Mouse (Mus musculus) intestine, embryonic 16.5 days (tissue): ENCODE measurements at regions not wholly inside any gene's neighbourhood (a gene's known extent, or its start where the extent isn't known, plus 50 kb on each side); places are given as distances from the start of the nearest gene placed in this dataset.

Source experiments
- ATAC-seq: fragments of 200-750 bp; cut with Nextera tagmentation; 2 replicates; pipeline ENCODE4 v1.8.0; 2017; ENCODE audit warnings: moderate TSS enrichment, moderate library complexity
- H3K27ac ChIP-seq: fragments of 300-500 bp; sonication (generic); 2 replicates; pipeline ENCODE4 v1.5.1; 2014; ENCODE audit warnings: mild to moderate bottlenecking, low read length
- H3K27me3 ChIP-seq: fragments of 300-500 bp; sonication (generic); replicated peaks from 2 replicates; pipeline ENCODE4 v1.6.1; 2014; ENCODE audit warnings: low read length, control low read depth, mixed read lengths; ENCODE audit not compliant: control insufficient read depth, insufficient read depth
- H3K36me3 ChIP-seq: fragments of 300-500 bp; sonication (generic); 2 replicates; pipeline ENCODE4 v1.6.1; 2014; ENCODE audit warnings: low read length, control low read depth; ENCODE audit not compliant: control insufficient read depth, insufficient read depth
- H3K4me1 ChIP-seq: fragments of 300-500 bp; sonication (generic); 2 replicates; pipeline ENCODE4 v1.6.1; 2014; ENCODE audit warnings: low read length, control low read depth, mixed read lengths; ENCODE audit not compliant: control insufficient read depth, insufficient read depth
- H3K4me2 ChIP-seq: fragments of 300-500 bp; sonication (generic); 2 replicates; pipeline ENCODE4 v1.6.1; 2014; ENCODE audit warnings: low read depth, low read length, control low read depth
- H3K4me3 ChIP-seq: fragments of 300-500 bp; sonication (generic); 2 replicates; pipeline ENCODE4 v1.5.1; 2014; ENCODE audit warnings: mild to moderate bottlenecking, low read length
- H3K9ac ChIP-seq: fragments of 300-500 bp; sonication (generic); 2 replicates; pipeline ENCODE4 v1.6.1; 2014; ENCODE audit warnings: low read depth, low read length
- H3K9me3 ChIP-seq: fragments of 300-500 bp; sonication (generic); 2 replicates; pipeline ENCODE4 v1.6.1; 2016; ENCODE audit warnings: low read length, control low read depth; ENCODE audit not compliant: control insufficient read depth
- WGBS: fragments of 180-500 bp; shearing (Covaris S2); extraction: QIAGEN DNeasy Blood & Tissue Kit; methylation state at CpG from one replicate; pipeline ENCODE4 v1.1.7; 2014; 5-methylcytosine and 5-hydroxymethylcytosine counted together

DNA sequence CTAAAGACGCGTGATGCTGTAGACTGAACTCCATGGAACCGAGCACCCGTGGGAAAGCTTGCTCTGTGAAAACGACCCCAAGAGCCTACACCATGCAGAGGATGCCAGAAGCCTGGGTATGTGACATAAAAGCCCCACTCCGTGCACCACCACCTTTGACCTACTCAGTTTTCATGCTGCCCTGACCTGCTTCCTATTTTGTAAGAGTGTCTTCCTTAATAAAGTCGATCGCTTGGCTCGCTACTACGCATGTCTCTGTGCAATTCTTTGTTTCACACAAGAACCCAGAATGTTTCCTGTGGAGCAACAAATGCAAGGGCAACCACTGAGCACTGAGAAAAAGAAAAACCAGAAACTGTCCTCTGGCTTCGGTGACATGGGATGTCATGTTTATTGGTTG is 60.5 kb downstream of the Sec61b start:
- no peak overlapping the region for H3K4me3 ChIP-seq
- no peak overlapping the region for H3K4me2 ChIP-seq
- no peaks in the 10 kb centered on the region for H3K27me3 ChIP-seq
- no peaks in the 10 kb centered on the region for H3K9me3 ChIP-seq
- no peak for ATAC-seq
- 90% methylated on average over 11 of the region's 11 CpGs for WGBS
- no peaks in the 10 kb centered on the region for H3K4me1 ChIP-seq
- H3K27ac ChIP-seq: no peak overlapping the region
- no peak overlapping the region for H3K9ac ChIP-seq
- no peaks in the 10 kb centered on the region for H3K36me3 ChIP-seq

DNA sequence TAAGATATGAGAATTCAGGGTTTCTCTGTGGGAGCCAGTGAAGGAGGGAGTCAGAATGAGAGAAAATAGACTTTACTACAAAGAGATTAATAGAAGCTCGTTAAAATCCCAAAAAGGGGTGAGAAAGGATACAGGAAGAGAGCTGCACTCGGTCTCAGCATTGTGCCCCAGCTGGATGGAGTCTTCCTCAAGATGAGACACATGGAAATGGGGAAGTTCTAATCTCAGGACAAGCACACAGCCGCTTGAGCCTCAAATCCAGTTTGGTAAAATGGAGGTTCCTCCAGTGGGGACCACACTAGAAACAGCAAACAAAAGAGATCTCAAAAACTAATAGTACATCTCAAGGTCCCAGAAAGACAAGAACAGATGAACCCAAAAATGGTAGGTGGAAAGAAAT is 93.2 kb downstream of the Sec61b start:
- H3K4me1 ChIP-seq: no peaks in the 10 kb centered on the region
- WGBS: 79% methylated on average over 3 of the region's 3 CpGs

DNA sequence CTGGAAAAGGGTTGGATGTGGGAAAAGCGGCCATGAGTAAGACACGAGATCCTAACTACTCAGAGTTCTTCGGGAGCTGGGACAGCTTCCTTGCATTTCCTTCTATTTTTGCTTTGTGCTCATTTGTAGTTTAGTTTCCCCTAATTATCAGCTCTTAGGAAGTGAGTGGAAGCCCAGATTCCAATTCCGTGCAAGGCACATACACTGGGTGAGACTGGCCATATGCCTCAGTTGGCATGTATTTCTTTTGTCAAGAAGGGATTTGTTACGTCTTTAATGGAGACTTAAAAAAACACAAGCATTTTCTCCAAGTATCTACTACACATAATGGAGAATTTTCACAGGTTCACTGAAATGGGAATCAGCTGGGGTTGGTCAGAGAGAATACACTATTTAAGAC is 96.4 kb downstream of the Sec61b start:
- WGBS: 91% methylated on average over 5 of the region's 5 CpGs
- Histone ChIP-seq H3K4me1 (no peaks in the 10 kb centered on the region), H3K4me2 (no peak overlapping the region), H3K27ac (no peak overlapping the region), H3K27me3 (no peaks in the 10 kb centered on the region), H3K4me3 (no peak overlapping the region), H3K9me3 (no peaks in the 10 kb centered on the region), H3K36me3 (no peaks in the 10 kb centered on the region), H3K9ac (no peak overlapping the region)
- ATAC-seq: no peak

More for the DNA sequence above, 93.2 kb downstream of the Sec61b start:
- ATAC-seq: no peak
- Histone ChIP-seq H3K36me3 (no peaks in the 10 kb centered on the region), H3K9ac (no peak overlapping the region), H3K27ac (no peak overlapping the region), H3K27me3 (no peaks in the 10 kb centered on the region), H3K4me3 (no peak overlapping the region), H3K4me2 (no peak overlapping the region), H3K9me3 (no peaks in the 10 kb centered on the region)

DNA sequence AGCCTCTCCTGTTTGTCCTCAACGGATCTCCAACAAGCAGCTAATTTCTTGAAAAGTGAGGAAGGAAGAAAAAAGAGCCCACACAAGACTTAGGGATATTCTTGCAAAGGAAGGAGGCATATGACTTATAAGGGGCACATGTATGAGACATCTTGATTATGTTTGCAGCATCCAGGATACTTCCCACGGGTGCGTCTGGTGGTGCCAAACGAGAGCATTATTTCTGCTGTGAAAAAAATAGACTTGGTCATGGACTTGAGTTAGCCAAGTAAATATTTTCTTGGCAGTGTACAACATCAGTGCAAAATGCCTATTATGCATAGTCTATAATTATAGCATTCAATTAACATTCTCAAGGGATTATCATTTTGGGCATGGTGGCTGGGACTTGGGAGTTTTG is 101.6 kb downstream of the Sec61b start:
- ATAC-seq: no peak

DNA sequence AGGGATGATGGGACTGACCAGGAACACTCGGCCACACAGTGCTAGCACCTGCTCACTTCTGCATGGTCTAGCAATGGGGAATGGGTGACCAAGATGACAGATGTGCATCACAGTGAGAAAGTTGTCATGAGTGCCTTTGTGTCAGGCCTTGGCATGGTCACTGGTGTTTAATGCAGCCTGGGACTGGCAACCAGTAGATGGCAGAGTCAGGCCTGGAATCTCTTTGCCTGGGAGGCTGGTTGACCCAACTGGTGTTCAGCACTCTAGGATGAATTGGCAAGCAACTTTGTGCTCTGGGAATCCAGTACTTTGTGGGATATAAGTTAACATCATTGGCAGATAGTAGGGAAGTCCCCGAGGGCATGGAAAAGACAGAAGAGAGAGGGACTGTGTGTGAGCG is 103.0 kb downstream of the Sec61b start:
- no peak overlapping the region for H3K4me2 ChIP-seq
- no peaks in the 10 kb centered on the region for H3K9me3 ChIP-seq
- no peak for ATAC-seq
- H3K4me1 ChIP-seq: no peaks in the 10 kb centered on the region
- H3K4me3 ChIP-seq: no peak overlapping the region
- 90% methylated on average over 3 of the region's 3 CpGs for WGBS
- no peak overlapping the region for H3K27ac ChIP-seq
- H3K36me3 ChIP-seq: no peaks in the 10 kb centered on the region
- H3K9ac ChIP-seq: no peak overlapping the region
- no peaks in the 10 kb centered on the region for H3K27me3 ChIP-seq

More for the DNA sequence above, 101.6 kb downstream of the Sec61b start:
- WGBS: 79% methylated on average over 4 of the region's 4 CpGs
- H3K9ac ChIP-seq: no peak overlapping the region
- H3K27ac ChIP-seq: no peak overlapping the region
- H3K27me3 ChIP-seq: no peaks in the 10 kb centered on the region
- H3K4me2 ChIP-seq: no peak overlapping the region
- no peaks in the 10 kb centered on the region for H3K9me3 ChIP-seq
- H3K4me1 ChIP-seq: no peaks in the 10 kb centered on the region
- H3K4me3 ChIP-seq: no peak overlapping the region
- H3K36me3 ChIP-seq: no peaks in the 10 kb centered on the region

DNA sequence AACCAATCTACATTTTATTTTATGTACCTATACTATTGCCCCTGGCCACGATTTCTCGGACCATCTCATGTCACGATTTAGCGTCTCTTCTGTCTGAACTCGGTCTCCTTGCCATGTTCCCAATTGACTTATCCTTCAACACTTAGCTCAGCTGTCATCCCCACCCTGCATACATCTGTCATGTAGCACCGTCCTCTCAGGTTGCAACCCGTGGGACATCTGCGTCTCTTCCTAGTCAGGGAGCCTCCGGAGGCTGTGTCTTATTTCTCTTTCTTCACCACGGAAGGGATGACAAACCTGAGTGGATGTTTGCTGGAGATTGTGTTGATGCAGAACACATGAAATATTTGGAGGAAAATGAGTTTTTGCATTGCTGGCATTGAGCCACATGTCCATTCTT is 104.2 kb downstream of the Sec61b start:
- 87% methylated on average over 10 of the region's 10 CpGs for WGBS

DNA sequence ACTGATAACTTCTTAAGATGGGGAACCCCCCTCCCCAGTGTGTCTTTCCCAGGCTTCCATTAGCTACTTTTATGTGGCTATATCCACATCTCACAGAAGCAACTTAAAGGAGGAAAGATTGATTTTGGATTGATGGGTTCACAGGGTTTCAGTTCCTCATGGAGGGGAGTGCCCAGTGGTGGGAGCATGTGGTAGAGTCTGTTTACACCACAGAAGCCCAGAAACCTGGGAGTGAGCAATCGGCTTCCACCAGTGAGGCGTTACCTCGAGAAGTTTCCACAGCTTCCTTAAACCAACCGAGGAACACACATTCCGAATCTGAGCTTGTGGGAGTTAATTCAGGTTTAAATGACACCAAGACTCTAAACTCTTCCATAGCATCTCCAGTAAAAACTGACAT is 106.1 kb downstream of the Sec61b start:
- Histone ChIP-seq H3K36me3 (no peaks in the 10 kb centered on the region), H3K27ac (no peak overlapping the region), H3K9me3 (no peaks in the 10 kb centered on the region), H3K4me3 (no peak overlapping the region), H3K4me1 (no peaks in the 10 kb centered on the region), H3K4me2 (no peak overlapping the region), H3K9ac (no peak overlapping the region), H3K27me3 (no peaks in the 10 kb centered on the region)
- 89% methylated on average over 5 of the region's 5 CpGs for WGBS
- ATAC-seq: no peak

More for the DNA sequence above, 104.2 kb downstream of the Sec61b start:
- Histone ChIP-seq H3K4me2 (no peak overlapping the region), H3K9ac (no peak overlapping the region), H3K27me3 (no peaks in the 10 kb centered on the region), H3K4me1 (no peaks in the 10 kb centered on the region), H3K9me3 (no peaks in the 10 kb centered on the region), H3K4me3 (no peak overlapping the region), H3K36me3 (no peaks in the 10 kb centered on the region), H3K27ac (no peak overlapping the region)
- no peak for ATAC-seq

DNA sequence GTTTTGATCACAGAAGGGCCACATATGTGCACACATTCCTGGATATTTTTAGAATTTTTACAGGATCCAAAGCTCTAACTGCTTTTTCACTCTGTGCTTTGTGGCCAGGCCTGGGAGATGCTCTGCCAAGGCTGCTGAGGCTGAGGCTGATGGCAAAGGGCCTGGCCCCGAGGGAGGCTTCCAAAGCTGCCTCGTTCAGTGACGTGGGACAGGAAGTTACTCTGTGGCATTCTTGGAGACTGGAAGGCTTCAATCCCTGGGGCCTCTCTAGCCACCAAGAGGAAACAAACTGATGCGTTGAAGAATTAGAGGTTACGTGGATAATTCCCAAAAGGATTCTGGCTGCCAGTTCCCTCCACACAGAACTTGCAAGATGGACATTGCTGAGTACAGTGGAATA is 112.8 kb downstream of the Sec61b start:
- no peaks in the 10 kb centered on the region for H3K9me3 ChIP-seq
- no peak for ATAC-seq
- H3K9ac ChIP-seq: no peak overlapping the region
- H3K4me2 ChIP-seq: no peak overlapping the region
- H3K36me3 ChIP-seq: no peaks in the 10 kb centered on the region
- H3K27me3 ChIP-seq: no peaks in the 10 kb centered on the region
- no peak overlapping the region for H3K27ac ChIP-seq
- no peak overlapping the region for H3K4me3 ChIP-seq
- no peaks in the 10 kb centered on the region for H3K4me1 ChIP-seq
- 51% methylated on average over 5 of the region's 5 CpGs for WGBS

DNA sequence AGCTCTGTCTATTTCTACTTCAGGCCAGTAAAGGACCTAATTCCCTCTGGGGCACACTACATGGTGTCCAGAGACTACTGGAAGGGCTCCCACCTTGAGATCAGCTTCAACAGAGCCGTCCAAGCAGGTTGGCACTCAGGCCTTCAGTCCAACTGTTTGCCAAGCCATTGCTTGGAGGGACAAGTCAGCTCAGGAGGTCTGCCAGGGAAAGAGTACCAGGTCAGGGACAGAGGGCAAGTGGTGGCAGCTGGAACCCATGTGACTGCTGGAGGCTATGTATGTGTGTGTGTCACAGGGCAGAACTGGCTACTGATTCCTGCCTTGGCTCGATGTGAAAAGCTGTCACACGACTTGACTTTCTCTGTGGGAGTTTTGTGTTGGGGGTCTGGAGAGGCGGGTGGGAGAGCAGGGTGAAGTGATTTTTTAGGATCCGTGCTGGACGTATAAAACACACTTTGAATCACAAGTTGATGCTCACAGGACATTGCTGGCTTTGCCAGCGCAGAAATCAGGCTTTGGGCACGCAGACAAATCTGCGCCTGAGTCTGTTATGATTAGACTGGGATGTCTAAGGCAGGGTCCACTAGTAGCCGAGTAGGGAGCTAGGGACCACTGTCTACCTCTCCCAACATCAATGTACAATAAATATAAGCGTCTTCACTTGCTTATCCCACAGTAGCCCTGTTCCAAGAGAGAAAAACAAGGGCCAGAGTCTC is 118.0 kb downstream of the Sec61b start:
- no peak for ATAC-seq
- 86% methylated on average over 11 of the region's 11 CpGs for WGBS
- H3K4me3 ChIP-seq: no peak overlapping the region
- no peak overlapping the region for H3K27ac ChIP-seq
- no peaks in the 10 kb centered on the region for H3K4me1 ChIP-seq
- H3K9me3 ChIP-seq: no peaks in the 10 kb centered on the region
- H3K4me2 ChIP-seq: no peak overlapping the region
- no peaks in the 10 kb centered on the region for H3K36me3 ChIP-seq
- H3K9ac ChIP-seq: no peak overlapping the region
- H3K27me3 ChIP-seq: no peaks in the 10 kb centered on the region

DNA sequence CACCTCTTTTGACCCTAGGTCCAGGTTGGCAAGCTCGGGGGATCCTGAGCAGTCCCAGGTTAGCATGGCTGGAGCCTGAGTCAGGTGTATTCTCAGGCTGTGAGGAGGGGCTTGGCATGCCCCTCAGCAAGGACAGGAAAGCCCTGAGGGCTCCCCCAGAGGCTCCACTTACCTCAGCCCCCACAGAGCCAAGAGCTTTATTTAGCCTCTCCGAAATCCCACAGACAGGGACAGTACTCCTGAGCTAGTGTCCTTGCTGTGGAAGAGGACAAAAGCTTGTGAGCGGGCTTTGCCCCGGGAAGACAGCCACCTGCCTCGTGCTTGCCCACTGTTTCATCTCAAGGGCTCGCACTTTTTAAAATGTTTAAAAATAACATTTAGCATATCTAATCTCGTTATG is 118.7 kb downstream of the Sec61b start:
- H3K27me3 ChIP-seq: no peaks in the 10 kb centered on the region
- H3K27ac ChIP-seq: no peak overlapping the region
- no peaks in the 10 kb centered on the region for H3K36me3 ChIP-seq
- ATAC-seq: no peak
- H3K9me3 ChIP-seq: no peaks in the 10 kb centered on the region
- H3K4me2 ChIP-seq: no peak overlapping the region
- WGBS: 77% methylated on average over 7 of the region's 7 CpGs
- no peak overlapping the region for H3K9ac ChIP-seq
- no peak overlapping the region for H3K4me3 ChIP-seq
- H3K4me1 ChIP-seq: no peaks in the 10 kb centered on the region
